In genomic region chr10:33616207-33616606, GRCm38 (mm10) we compare ENCODE assay signal across 30 mouse cellular contexts. TPM values are rescaled to one million over a fixed set of nuclear protein-coding genes. Genes with fewer than 3 reads are reported as not detected.
"Had no signal": no experiment of that assay in that cellular context is flagged by ENCODE, and none has a peak within 500 bp of the region (broad histone marks: within the 10 kb centered on the region; RNA-seq: fewer than 3 reads in every experiment).

No protein-coding gene starts in this region.

- DNase-seq: left cerebral cortex, postnatal 4 days; liver; liver, embryonic 13.5 days; liver, postnatal 0 days; lung, adult 18-20 months; lung, adult 2 months; lung, embryonic 14.5 days; lung, postnatal 10 days; lung, postnatal 14 days; lung, postnatal 36 days; lung, postnatal 4 days; midbrain, embryonic 14.5 days had no signal

- ATAC-seq: liver, embryonic 12.5 days; liver, postnatal 0 days; lung, postnatal 0 days; midbrain, embryonic 13.5 days; midbrain, embryonic 15.5 days; midbrain, embryonic 16.5 days had no signal

RNA-seq across cellular contexts. Expression of gene Clvs2, which starts 8.4 kb away (rescaled TPM):
- total RNA-seq: liver, adult 2 months; megakaryocyte progenitor cell, adult 5-6 weeks; megakaryocyte, adult 5-6 weeks; megakaryocyte-erythroid progenitor cell, adult 5-6 weeks; monocyte, adult 5-6 weeks had no signal
- polyA plus RNA-seq: limb, embryonic 10.5 days; limb, embryonic 11.5 days; limb, embryonic 15.5 days; liver, adult 2 months; liver, embryonic 13.5 days; liver, embryonic 14.5 days; liver, embryonic 15.5 days; liver, postnatal 0 days; lung, adult 2 months; lung, embryonic 14.5 days; lung, embryonic 16.5 days; lung, postnatal 0 days; macrophage; myocyte had no signal
